Mouse (Mus musculus): ENCODE results near the gene Cntn1.

DNA sequence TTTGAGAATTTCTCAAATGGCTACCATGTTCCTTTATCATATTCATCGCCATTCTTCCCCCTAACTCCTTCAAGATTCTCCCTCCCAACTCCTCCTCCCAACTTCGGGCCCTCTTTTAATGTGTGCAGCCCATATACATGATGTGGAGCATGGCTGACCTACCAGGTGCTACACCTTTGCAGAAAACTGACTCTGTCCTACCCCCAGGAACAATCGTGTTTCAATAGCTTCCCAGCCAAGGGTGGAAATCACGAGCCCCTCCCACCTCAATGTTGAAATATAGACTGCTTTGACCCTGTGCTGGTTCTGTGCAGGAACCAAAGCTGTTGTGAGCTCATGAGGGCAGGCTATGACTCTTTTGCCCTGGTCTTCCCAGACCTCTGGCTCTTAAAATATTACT, 236.7 kb downstream of the Cntn1 start:
- no peak for TF ChIP-seq CTCF (IDR thresholded peaks at IDR 0.05; ENCODE audit: low read depth)
- no peak for TF ChIP-seq EP300 (optimal IDR thresholded peaks at IDR 0.05)
